24 mouse cellular contexts compared by ENCODE assay signal in genomic region chr1:106007581-106007980, GRCm38 (mm10). TPM values are rescaled to one million over a fixed set of nuclear protein-coding genes. Genes with fewer than 3 reads are reported as not detected.
DNase-seq lines count a peak whose midpoint lies in the region; ATAC-seq lines count a peak whose summit lies in the region.
"Had no signal": no experiment of that assay in that cellular context is flagged by ENCODE, and none has a peak within 500 bp of the region (broad histone marks: within the 10 kb centered on the region; RNA-seq: fewer than 3 reads in every experiment).

No protein-coding gene starts in this region.

- intact Hi-C loops in heart, postnatal 36 days (cut with DNase I) = loop anchor here (2.0 kb wide), 1 partner anchor 23 kb away; no protein-coding TSS in a partner anchor

- peak; percentile 25 for DNase-seq in adrenal gland, postnatal 10 days
- no peak for DNase-seq in adrenal gland, adult 8-10 months
- no peak for DNase-seq in heart, postnatal 36 days
- DNase-seq in adrenal gland, postnatal 14 days = peak; percentile 31
- DNase-seq in embryo, embryonic 9.5 days (ENCODE audit: extremely low spot score) = no peak
- DNase-seq: cerebellum, adult 2 months; gastrocnemius, postnatal 25 days; heart, adult 18-20 months; kidney, adult 18-20 months; kidney, postnatal 36 days; lung, postnatal 36 days had no signal

- no peak overlapping the region for H3K9ac ChIP-seq in heart, embryonic 16.5 days (ENCODE audit: low read length)
- H3K9ac ChIP-seq: forebrain, embryonic 13.5 days; heart, embryonic 13.5 days; hindbrain, embryonic 14.5 days; limb, embryonic 12.5 days; midbrain, embryonic 13.5 days; neural tube, embryonic 13.5 days had no signal

- H3K36me3 ChIP-seq in heart, embryonic 16.5 days (ENCODE audit: control insufficient read depth, insufficient read depth) = peaks cover 27% of the 10 kb centered on the region

- H3K4me1 ChIP-seq in heart, embryonic 16.5 days (ENCODE audit: control insufficient read depth, insufficient read depth, low read length) = peaks cover 5% of the 10 kb centered on the region
- H3K4me1 ChIP-seq: forebrain, embryonic 13.5 days; limb, embryonic 12.5 days; midbrain, embryonic 13.5 days; neural tube, embryonic 13.5 days had no signal

- 52% methylated on average over 1 of the region's 1 CpGs for WGBS in heart, embryonic 16.5 days

- no peaks in the 10 kb centered on the region for H3K9me3 ChIP-seq in heart, embryonic 16.5 days (replicated peaks; ENCODE audit: control insufficient read depth, low read length)
- H3K9me3 ChIP-seq: forebrain, embryonic 13.5 days; heart, embryonic 13.5 days; limb, embryonic 12.5 days; megakaryocyte, embryonic 14.5 days; midbrain, embryonic 13.5 days; neural tube, embryonic 13.5 days had no signal

- H3K27me3 ChIP-seq in heart, embryonic 16.5 days (ENCODE audit: control insufficient read depth, insufficient read depth, low read length) = no peaks in the 10 kb centered on the region
- H3K27me3 ChIP-seq: forebrain, embryonic 13.5 days; heart, embryonic 13.5 days; limb, embryonic 12.5 days; megakaryocyte, embryonic 14.5 days; midbrain, embryonic 13.5 days; neural tube, embryonic 13.5 days had no signal

- H3K27ac ChIP-seq in heart, embryonic 16.5 days (ENCODE audit: low read length) = no peak overlapping the region
- H3K27ac ChIP-seq: forebrain, embryonic 13.5 days; heart, embryonic 13.5 days; hindbrain, embryonic 14.5 days; layer of hippocampus, adult 2 months; left cerebral cortex, adult 2 months; limb, embryonic 12.5 days; midbrain, embryonic 13.5 days; neural tube, embryonic 13.5 days had no signal

- 0 out of 2 replicates have a peak, but pooled peaks have one; percentile 37 for ATAC-seq in heart, embryonic 16.5 days (replicated peaks; ENCODE audit: extremely low read depth, insufficient read depth, low FRiP score)
- ATAC-seq in megakaryocyte-erythroid progenitor cell, adult 5-6 weeks (replicated peaks; ENCODE audit: low FRiP score, low TSS enrichment, poor library complexity, severe bottlenecking) = peak; percentile 88
- ATAC-seq: CD4-positive, CD25-positive, alpha-beta regulatory T cell, adult 4 months; forebrain, embryonic 13.5 days; midbrain, embryonic 13.5 days had no signal

- H3K4me2 ChIP-seq in heart, embryonic 16.5 days (ENCODE audit: low read depth, low read length) = no peak overlapping the region
- H3K4me2 ChIP-seq: forebrain, embryonic 13.5 days; heart, embryonic 13.5 days; hindbrain, embryonic 14.5 days; limb, embryonic 12.5 days; liver, embryonic 11.5 days; midbrain, embryonic 13.5 days; neural tube, embryonic 13.5 days had no signal

- H3K4me3 ChIP-seq in heart, embryonic 16.5 days (ENCODE audit: low read length) = no peak overlapping the region
- H3K4me3 ChIP-seq: forebrain, embryonic 13.5 days; heart, embryonic 13.5 days; layer of hippocampus, adult 2 months; left cerebral cortex, adult 2 months; limb, embryonic 12.5 days; megakaryocyte, embryonic 14.5 days; midbrain, embryonic 13.5 days; neural tube, embryonic 13.5 days had no signal

RNA-seq across cellular contexts. Expression of gene Zcchc2, which starts 17.4 kb away (rescaled TPM):
- 10 to 100 TPM; 14.0 to 16.3 TPM for total RNA-seq in adrenal gland, postnatal 10 days (2021)
- 10 to 100 TPM; 18.1 to 20.1 (median 19.8) TPM for total RNA-seq in adrenal gland, adult 8-10 months (2022)
- polyA plus RNA-seq in heart, embryonic 16.5 days (2015; fragmentation: Nextera tagmentation; extraction: Ambion mirVana) = 1.9 and 2.2 TPM in 2 replicates
- 10 to 100 TPM in 1 of 2 experiments, 1 to 10 TPM in 1; 9.8 to 10.4 TPM for total RNA-seq in heart, postnatal 36 days (2021)
- total RNA-seq in adrenal gland, postnatal 14 days (2021) = 17.5 and 19.0 TPM in 2 replicates
- total RNA-seq in megakaryocyte-erythroid progenitor cell, adult 5-6 weeks (2014; fragmentation: Nextera tagmentation) = 16.8 and 18.3 TPM in 2 replicates
- 14.2 and 15.4 TPM in 2 replicates for total RNA-seq in megakaryocyte-erythroid progenitor cell, adult 5-6 weeks (2017)

Comparison
In these comparisons a context has a peak if more than half of its experiments do, and no peak if none do; other contexts are left out.
1. DNase-seq: peak in adrenal gland, postnatal 10 days (single experiment) and adrenal gland, postnatal 14 days (single experiment); none in adrenal gland, adult 8-10 months (single experiment), heart, postnatal 36 days (0 of 2) and embryo, embryonic 9.5 days (single experiment).